Comparison of ENCODE assay signal across 38 mouse cellular contexts in the genomic region with DNA sequence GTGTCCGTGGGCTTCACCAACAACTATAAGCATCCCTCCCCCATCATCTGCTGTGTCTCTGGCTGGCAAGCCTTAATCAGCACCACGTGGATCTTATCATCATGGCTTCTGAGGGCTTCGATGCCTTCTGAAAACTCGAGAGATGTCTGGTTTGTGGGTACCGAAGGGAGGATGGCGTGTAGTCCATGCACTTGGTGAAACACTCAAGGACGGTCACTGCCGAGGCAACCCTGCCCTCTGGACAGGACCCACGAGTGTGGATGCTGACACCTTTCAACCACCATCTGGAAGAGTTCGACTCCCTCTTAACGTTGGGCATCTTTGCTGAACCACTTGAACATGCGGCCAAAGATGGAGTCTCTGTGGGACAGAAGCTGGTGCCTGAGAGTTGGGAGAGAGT. TPM values are rescaled to one million over a fixed set of nuclear protein-coding genes. Genes with fewer than 3 reads are reported as not detected.
"Had no signal": no experiment of that assay in that cellular context is flagged by ENCODE, and none has a peak within 500 bp of the region (broad histone marks: within the 10 kb centered on the region; RNA-seq: fewer than 3 reads in every experiment).

No protein-coding gene starts in this region.

- H3K4me3 ChIP-seq: heart, embryonic 10.5 days; heart, embryonic 12.5 days; hindbrain, embryonic 10.5 days; hindbrain, embryonic 12.5 days; intestine, embryonic 15.5 days; layer of hippocampus, adult 2 months; left cerebral cortex, adult 2 months; limb, embryonic 10.5 days; limb, embryonic 12.5 days; liver, embryonic 13.5 days; liver, embryonic 15.5 days had no signal

- H3K27ac ChIP-seq: heart, embryonic 10.5 days; hindbrain, embryonic 10.5 days; hindbrain, embryonic 12.5 days; hindbrain, embryonic 14.5 days; intestine, embryonic 15.5 days; layer of hippocampus, adult 2 months; left cerebral cortex, adult 2 months; limb, embryonic 10.5 days; limb, embryonic 12.5 days; liver, embryonic 13.5 days; liver, embryonic 15.5 days had no signal

- H3K27me3 ChIP-seq: heart, embryonic 12.5 days; intestine, embryonic 15.5 days; limb, embryonic 12.5 days; liver, embryonic 15.5 days had no signal

- DNase-seq: gastrocnemius, postnatal 25 days; heart, postnatal 10 days; heart, postnatal 4 days; kidney, adult 18-20 months; kidney, adult 8-10 months; kidney, postnatal 10 days; kidney, postnatal 25 days; kidney, postnatal 4 days; liver; liver, embryonic 13.5 days had no signal

- ATAC-seq: hindbrain, embryonic 16.5 days; inflammation-experienced regulatory T-cells, adult 6 months; intestine, embryonic 15.5 days; intestine, postnatal 0 days had no signal

- H3K9me3 ChIP-seq: hindbrain, embryonic 12.5 days; intestine, embryonic 15.5 days; limb, embryonic 10.5 days had no signal

- H3K9ac ChIP-seq: heart, embryonic 12.5 days; hindbrain, embryonic 12.5 days; hindbrain, embryonic 14.5 days; intestine, embryonic 15.5 days; limb, embryonic 12.5 days; liver, embryonic 13.5 days; liver, embryonic 15.5 days had no signal

RNA-seq across cellular contexts. Expression of a gene that starts 38.3 kb away (rescaled TPM):
- total RNA-seq: gastrocnemius, adult 8-10 months; gastrocnemius, postnatal 25 days; gastrocnemius, postnatal 4 days; granulocyte monocyte progenitor cell, adult 5-6 weeks; heart, adult 8-10 months; heart, postnatal 10 days; heart, postnatal 25 days; heart, postnatal 4 days; layer of hippocampus, adult 2 months; layer of hippocampus, postnatal 10 days; layer of hippocampus, postnatal 25 days; left cerebral cortex, adult 2 months; left cerebral cortex, postnatal 14 days; left cerebral cortex, postnatal 36 days had no signal
- polyA plus RNA-seq: heart, embryonic 10.5 days; heart, embryonic 12.5 days; heart, embryonic 14.5 days; hindbrain, embryonic 10.5 days; hindbrain, embryonic 12.5 days; hindbrain, embryonic 14.5 days; hindbrain, embryonic 16.5 days; inflammation-experienced regulatory T-cells, adult 6 months; kidney, embryonic 14.5 days; kidney, embryonic 16.5 days; limb, embryonic 10.5 days; limb, embryonic 12.5 days; limb, embryonic 14.5 days; liver, embryonic 11.5 days; liver, embryonic 13.5 days; liver, embryonic 15.5 days had no signal

RNA-seq across cellular contexts. Expression of a gene that starts 38.8 kb away (rescaled TPM):
- total RNA-seq: granulocyte monocyte progenitor cell, adult 5-6 weeks had no signal
- polyA plus RNA-seq: hindbrain, embryonic 10.5 days; inflammation-experienced regulatory T-cells, adult 6 months had no signal
